Mouse (Mus musculus) urinary bladder, adult 2 months (tissue): ENCODE measurements around the gene Slc22a15. TPM values are rescaled to one million over a fixed set of nuclear protein-coding genes. Genes with fewer than 3 reads are reported as not detected.
A peak's percentile ranks its signal among the peaks of the same experiment; 100 is the strongest.

ENCODE experiments used
- DNase-seq: peaks from one replicate; pipeline ENCODE4 v3.0.0; 2022; ENCODE audit warnings: low spot score
- polyA plus RNA-seq: library from polyadenylated mRNA; depleted of rRNA; stranded (reverse); fragments of >200 nt; gene quantifications from 2 replicates; pipeline ENCODE4 v1.2.3, GENCODE M21; 2012; rRNA removed

Slc22a15 gene
- polyA plus RNA-seq, 1 experiment: 7.1 TPM

DNA sequence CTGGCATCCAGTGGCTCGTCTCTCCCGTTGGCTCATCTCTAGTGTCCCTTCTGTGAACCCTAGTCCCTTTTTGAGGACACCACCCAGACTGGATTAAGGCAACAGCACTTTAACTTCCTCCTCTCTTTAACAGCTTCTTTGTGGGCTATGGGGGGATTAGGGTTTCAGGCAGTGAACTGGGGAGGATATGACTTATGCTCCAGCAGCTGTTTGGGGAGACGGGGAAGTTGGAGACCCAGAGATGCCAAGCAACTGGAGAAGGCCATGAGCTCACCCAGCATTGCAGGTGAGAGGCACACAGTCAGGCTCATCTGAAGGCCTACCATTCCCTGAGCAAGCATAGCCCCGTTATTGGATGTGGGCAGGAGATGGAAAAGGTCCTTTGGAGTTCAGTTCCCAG lies 112.3 kb downstream of the Slc22a15 start:
- DNase-seq: no peak

DNA sequence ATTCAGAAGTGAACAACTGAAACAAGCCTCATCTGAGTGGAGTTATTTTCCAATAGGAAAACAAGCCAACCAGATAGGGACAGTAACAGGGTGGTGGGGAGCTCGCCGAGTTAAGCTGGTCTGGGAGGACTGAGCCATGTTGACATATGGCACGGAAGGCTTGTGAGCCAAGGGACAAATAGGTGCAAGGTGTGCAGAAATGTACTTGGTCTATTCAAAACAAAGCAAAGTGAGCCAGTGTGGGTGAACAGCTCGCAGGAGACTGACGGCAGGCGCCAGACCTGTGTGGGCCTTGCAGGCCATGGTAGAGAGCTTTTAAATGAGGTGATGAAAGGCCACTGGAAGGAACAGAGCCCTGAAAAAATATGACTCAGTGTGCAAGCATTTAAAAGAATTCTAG lies 116.6 kb downstream of the Slc22a15 start:
- no peak for DNase-seq

DNA sequence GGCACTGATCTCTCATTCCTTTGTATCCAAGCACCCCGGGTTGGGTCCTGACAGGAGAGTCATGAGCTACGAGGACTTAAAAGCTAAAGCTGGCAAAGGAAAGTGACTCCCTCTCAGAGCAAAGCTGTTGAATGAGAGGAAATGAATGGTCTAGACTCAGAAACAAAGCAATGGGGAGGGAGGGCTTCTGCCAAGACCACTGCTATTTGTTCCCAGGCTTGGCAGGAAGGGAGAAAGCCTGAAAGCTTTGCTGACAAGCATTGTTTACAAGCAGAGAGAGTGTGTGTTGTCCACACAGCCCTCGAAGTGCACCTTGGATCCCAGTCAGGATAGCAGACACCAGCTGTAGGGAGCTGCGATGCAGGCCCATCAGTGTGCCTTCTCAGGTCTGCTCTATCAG lies 117.3 kb downstream of the Slc22a15 start:
- DNase-seq: no peak

DNA sequence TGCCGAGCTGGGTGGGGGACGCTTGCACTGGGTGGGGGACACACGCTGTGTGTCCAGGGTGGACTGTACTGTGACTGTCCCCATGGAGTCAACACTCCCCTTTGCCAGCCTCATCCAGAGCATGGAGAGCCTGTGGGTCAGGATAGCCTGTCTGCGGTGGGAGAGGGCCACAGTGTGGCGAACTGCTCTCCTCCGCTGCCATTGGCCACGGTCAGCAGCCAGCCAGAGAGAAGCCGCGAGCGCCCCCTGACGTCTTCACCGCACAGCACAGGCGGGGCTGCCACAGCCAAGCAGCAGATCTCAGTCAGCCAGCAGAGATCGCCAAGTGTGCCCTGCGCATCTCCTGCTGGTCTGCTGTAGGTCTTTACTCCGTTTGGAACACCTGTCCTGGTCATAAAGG lies 118.1 kb downstream of the Slc22a15 start:
- peak; percentile 77 for DNase-seq

Other genes starting within 250 kb of the Slc22a15 start
- 1.7 and 2.2 TPM in 2 replicates for gene Mab21l3, start 75.5 kb downstream of the Slc22a15 start, polyA plus RNA-seq
- not detected in 2 replicates for gene Nhlh2, start 85.6 kb upstream of the Slc22a15 start, polyA plus RNA-seq
- gene Casq2, start 162.0 kb upstream of the Slc22a15 start, polyA plus RNA-seq: 52.0 and 91.3 TPM in 2 replicates